Mouse (Mus musculus): ENCODE results near the gene Pwwp2b. TPM values are rescaled to one million over a fixed set of nuclear protein-coding genes. Genes with fewer than 3 reads are reported as not detected.

Gene Pwwp2b
- polyA plus RNA-seq, 1 experiment, result 15.6 TPM

DNA sequence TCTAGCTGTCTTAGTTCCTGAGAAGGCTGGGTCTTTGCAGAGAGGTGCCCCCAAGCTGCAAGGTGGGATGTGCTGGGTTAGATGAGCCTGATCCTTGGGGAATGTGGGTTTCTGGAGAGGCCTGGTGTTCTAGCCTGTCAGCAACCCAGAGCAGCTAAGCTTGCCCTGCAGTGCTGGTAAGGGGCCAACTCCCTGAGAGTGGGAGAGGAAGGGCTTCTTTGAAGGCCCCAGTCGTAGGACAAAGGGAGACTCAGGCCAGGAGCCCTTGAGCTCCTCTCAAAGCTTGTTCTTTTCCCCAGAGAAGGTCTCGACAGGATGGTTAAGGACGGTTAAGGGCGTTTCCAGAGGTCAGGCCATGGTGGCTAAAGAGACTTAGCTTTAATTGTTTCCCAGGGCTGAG, 16.1 kb downstream of the Pwwp2b start:
- DNase-seq (ENCODE audit: low read depth), result no peak

DNA sequence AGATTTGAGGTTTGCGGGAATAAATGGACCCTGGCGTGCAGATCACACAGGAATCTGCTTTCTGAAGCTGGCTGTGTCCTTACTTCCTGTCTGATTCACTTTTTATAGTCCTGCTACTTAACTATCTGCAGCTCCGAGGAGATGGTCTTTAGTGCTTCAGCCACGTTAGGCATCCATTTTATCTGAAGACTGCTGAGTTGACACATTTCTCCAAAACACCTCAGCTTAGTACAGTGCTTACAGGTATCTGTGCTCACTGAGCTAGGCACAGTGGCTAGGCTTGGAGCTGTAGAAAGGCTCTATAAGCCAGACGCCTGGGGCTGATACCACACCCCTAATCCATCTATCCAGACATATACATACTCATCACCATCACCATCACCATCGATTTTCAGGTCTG, 17.4 kb downstream of the Pwwp2b start:
- no peak for DNase-seq (ENCODE audit: low read depth)

DNA sequence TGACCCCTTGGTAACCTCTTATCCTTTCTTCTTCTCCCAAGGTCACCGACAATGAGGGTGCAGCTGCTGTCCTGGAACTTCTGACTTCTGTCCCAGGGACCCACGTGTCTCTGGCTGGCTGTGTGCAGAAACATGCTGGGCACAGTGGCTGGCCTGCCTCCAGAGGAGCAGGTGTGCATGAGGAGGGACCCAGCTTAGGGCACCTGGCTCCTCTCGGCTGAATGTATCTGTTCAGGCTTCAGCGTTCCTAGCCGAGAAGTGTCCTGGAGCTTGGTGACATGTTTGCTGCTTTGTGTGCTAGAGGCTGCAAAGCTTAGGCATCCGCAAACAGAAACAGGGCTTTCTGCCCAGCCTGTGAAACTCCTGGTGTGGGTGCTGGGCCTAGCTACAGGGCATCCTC, 18.1 kb downstream of the Pwwp2b start:
- no peak for DNase-seq (ENCODE audit: low read depth)

DNA sequence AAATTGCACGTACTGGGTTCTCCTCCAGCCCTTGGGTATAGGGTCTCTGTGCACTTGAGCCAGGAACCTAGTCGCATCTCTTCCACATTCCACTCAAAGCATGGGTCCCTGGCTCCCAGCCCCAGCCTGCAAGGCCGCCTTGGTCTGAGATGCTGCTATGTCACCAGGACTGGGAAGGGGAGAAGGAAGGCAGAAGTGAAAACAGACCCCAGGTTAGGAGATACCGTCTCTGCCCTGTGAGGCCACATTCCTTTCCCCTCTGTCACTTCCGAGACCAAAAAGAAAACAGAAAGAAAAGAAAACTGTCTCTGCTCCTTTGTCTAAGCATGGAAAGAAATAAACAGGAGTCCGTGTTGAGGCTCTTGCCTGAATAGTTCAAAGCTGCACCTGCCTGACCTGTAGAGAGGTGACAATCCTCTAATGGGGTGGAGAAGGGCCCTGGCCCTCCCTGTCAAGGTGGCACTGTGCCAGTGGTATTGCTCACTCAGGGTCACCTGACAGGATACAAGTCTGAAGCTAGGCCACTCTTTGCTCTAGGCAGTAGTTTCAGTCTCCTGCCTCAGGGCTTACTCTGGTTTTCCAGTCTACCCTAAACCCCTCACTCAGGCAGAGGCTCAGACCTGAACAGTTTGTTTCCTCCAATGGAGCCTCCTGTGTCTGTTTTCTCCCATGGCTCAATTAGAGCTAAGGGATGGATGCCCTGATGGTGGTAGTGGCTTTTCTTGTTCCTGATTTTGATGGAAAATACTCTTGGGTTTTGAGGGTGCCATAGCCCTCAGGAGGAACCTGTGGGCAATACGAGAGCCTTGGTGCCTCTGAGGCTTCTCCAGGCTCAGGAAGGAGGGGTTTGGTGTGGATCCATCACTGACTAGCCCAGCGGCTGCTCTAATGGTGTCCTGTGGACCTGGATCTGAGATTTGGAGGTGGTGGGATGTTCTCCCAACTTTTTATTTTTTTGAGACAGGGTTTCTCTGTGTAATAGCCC, 18.9 kb downstream of the Pwwp2b start:
- no peak for DNase-seq (ENCODE audit: low read depth)

DNA sequence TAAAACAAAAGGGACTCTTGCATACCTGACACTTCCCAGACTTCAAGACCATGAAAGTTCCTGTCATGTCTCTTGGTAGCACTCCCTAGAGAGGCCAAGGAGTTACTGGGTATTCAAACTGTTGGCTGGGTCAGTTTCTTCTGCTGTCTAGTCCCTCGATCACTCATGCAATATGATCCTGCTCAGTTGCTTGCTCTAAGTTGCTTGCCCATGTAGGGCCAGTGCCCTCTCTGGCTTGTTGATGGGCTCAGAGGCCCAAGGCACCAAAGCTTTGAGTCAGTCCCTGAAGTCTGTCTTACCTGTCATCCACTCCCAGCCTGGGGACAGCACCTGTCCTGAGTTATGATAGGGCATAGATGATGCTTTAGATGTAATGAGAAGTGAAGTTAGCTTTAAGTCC, 22.5 kb downstream of the Pwwp2b start:
- no peak for DNase-seq (ENCODE audit: low read depth)

DNA sequence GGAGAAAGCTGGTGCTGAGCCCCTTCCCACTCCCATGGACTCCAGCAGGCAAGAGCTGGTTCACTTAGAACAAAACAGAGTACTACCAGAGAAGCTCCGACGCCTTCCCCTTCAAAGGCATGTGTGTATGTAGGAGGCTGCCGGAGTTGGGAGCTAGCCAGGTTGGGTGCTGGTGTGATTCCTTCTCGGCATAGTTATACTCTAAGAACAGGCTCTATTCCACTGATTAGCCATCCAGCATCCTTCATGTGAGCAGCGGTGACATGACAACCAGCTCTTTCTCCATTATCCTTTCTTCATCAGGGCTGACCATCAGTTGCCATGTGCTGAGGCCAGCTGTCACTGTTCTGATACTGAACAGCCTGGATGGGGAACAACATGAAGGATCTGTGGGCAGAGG, 23.6 kb downstream of the Pwwp2b start:
- DNase-seq (ENCODE audit: low read depth), result no peak

DNA sequence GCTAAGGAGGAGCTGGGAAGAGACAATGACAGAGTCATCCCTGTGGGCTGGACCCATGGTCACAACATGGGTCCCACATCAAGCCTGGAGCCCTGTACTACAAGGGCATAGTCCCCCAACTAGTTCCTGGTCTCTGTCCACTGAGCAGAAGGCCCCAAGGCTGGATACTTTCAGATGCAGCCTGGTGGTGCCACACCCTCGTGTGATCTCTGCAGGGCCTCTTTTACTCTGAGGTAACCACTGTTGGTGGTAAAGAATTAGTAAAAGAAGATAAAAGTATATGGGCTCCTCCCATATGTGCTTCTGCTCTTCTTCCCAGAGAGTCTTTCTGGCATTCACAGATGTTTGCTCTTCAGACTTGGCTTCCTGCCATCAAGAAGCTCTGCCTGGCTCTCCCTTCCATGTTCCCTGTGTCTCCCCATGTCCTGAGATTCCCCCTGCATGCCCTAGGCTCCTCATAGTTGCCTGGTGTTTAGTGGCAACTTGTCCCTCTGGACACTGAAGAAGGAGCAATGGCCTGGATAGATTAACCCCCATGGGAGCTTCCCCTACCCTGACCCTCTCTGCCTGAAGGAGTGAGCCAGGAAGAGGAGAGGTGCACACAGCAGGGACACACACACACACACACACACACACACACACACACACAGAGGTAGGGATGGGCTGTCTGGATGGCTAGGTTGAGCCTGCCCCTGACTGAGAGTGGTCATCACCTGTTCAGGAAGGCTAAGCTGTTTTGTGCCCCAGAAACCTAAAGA, 24.5 kb downstream of the Pwwp2b start:
- DNase-seq (ENCODE audit: low read depth), result no peak

DNA sequence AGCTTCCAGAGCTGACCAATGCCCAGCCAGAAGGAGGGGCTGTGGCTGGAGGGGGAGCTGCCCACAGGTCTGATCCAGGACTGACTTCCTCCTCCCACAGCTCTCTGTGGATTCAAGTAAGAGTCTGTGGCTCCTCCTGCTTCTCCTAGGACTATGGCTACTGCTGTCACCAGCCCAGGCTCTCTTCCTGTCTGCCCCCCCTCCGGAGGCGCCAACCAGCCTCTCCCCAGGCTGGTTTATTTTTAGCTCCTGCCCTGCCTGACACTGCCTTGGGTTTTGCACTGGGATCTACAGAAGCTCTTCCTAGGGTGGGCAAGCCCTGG, 25.1 kb downstream of the Pwwp2b start:
- no peak for DNase-seq (ENCODE audit: low read depth)

DNA sequence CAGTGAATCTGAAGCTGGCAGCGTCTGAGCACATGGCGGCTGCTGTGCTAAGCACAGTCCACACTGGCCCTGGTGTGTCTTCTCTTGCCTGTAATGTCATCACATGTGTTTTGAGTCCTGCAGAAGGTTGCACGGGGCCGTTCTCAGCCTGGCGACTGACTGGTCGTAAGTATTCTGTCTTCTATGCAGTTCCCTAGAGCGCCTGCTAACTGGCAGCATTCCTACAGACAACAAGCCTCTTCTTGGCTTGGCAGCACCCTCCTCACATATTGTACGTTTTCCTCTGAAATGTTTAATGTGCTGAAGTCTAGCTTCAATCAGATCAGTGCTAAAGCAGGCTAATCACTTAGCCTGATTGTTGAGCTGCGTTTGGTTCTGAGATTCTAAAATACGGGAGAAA, 27.3 kb downstream of the Pwwp2b start:
- DNase-seq (ENCODE audit: low read depth), result no peak

DNA sequence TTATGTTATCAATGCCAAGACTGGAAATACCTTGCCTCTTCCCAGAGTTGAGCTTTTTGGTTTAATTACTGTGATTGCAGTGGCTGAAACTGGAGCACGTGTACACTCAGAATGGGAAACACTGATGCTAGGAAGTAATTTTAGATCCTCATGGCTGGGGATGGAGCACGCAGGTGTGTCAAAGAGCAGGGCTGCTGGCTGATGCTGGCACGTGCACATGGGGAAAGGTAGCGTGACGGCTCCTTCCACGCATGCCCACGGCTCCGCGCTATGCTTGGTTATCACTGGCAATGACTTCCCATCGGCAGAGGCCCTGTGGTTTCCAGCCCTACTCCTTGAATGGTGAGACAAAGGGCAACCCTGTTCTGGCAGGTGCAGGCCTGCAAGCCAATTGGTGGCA, 27.9 kb downstream of the Pwwp2b start:
- no peak for DNase-seq (ENCODE audit: low read depth)

DNA sequence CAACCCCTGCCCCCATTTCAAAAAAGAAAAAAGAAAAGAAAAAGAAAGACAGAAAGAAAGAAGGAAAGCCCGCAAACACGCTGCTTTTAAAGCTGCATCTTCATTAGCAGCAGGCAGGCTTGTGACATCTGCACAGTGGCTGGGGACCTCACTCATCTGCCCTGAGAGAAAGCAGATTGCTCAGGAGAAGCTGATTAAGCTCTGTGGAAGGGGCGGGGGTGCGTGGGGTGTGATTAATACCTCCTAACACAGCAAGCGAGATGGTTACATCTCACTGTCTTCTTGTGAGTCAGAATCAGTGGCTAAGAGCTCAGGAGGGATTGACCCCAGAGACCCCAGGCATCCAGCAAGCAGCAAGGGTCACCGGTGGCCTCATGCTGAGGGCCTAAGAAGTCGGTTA, 29.3 kb downstream of the Pwwp2b start:
- DNase-seq (ENCODE audit: low read depth), result no peak

DNA sequence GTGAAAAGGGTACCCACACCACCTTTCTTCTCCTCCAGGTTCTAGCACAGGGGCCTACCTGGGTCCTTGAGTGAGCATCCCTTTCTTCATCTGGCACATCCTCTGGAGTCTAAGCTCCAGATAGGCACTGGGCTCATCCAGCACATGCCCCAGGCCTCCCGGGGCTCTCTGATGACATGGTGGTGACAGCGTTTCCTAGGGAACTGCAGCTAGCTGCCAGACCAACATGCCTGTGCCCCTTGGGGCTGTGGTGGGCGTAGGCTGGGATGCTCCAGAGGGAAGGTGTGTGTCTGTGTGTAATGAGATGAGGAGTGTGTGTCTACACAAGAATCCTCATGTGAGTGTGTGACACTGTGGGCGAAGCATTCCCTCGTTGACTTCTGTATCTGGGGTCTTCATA, 31.3 kb downstream of the Pwwp2b start:
- DNase-seq (ENCODE audit: low read depth), result no peak

DNA sequence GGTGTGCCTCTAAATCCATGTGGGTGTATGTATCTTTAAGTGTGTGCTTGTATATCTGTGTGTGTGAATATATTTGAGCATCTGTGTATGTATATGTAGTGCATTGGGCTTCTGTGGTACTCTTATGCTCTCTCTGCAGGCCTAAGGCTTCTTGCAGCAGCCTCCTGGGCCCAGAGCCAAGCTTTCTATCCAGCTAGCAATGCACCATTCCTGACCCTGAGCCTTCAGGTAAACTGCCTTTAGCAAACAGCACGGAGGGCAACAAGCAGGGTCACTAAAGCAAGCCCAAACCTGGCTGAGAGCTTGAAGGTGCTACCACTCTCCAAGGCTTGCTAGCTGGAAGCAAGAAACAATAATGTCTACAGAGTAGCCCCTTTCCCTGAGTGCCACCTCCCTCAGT, 31.8 kb downstream of the Pwwp2b start:
- DNase-seq (ENCODE audit: low read depth), result no peak

DNA sequence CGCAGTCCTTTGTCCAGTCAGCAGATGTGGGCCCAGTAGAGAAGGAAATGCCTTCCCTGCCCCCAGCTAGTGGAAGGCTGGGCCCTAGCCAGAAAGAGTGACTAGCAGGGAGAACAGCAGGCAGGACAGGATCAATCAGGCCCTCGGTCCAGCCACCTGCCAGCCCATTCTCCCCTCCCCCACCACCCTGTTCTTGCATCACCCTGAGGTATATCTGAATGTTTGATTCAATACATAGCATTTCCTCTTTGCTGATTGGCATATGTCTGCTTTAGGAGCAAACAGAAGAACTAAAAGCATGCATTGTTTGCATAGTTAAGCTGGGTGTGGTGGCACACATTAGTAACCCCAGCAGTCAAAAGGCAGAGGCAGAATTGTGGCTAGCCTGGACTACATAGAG, 32.9 kb downstream of the Pwwp2b start:
- DNase-seq (ENCODE audit: low read depth), result no peak

DNA sequence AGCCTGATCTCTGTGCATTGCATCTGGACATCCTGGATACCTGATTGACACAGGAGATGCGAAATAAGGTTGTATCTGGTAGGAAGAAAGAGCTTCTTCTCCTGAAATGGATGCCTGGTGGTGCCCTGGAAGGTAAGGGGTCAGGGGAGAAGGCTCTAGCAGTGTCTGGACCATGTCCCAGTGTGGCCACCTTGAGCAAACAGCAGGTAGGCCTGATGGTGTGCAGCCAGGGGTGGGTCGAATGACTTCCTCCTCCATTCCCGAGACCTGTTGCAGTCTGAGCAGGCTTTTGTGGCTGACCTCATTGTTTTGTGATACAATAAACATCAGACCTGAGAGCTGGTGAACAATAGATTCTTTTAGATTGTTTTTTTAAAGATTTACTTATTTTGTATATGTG, 33.8 kb downstream of the Pwwp2b start:
- no peak for DNase-seq (ENCODE audit: low read depth)

DNA sequence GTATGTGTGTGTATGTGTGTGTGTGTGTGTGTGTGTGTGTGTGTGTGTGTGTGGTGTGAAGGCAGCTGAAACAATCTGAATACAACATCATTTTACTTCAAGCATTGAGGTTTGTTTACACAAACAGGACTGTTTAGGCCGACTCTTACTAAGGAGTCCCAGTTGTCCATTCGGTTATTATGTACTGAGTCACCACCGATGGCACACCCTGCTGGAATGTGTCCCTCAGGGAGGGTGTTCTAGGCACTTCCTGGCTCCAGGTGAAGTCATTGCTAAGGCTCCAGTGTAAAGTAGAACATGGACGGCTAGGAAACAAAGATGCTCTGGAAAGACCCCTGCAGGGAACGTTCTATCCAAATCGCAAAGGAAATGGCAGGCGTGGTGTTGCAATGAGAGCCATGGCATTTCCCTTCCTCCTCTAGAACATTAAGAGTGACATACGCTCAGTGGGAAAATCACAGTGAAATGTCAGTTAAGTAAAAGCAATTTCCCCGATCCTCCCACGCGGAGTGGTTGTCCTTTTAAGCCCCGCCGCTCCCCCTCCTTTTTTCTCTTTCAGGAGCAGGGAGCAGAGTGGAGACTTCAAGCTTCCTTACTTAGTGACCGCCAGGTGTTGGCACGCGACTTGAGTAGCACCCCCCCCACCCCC, 37.1 kb downstream of the Pwwp2b start:
- DNase-seq (ENCODE audit: low read depth), result no peak

DNA sequence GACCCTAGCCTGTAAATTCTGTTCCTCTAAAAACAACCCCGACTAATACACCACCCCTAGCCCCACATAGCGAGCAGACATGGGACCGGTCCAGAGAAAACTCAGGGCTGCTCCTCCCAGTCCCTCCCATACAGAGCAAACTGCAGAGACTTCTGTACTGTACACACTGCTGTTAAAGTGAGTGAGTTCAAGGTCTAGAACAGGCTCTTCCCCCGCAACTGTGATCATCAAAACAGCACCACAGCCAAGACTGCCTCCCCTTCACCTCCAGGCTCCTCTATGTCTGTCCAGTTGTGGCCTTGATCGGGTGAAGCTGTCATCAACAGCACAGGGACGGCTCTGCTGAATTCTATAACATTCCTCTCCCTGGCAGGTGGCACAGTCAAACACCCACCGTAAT, 40.3 kb downstream of the Pwwp2b start:
- no peak for DNase-seq (ENCODE audit: low read depth)

DNA sequence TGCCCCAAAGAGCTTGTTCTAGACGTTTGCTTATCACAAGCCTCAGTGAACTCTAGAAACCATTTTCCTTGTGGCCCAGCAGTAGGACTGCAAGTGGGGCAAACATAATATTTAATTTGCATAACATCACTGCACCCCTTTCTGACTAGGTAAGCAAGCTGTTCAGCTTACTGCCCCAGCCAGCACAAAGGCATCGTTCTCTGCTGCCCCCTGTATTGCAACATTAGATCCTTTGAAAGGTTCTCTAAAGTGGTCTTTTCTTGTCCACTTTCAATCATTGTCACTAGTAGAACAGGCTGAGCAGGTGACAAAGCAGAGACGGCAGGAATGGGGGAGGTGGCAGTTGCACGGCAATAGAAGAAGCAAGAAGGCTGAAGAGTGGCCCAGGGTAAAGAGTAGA, 45.1 kb downstream of the Pwwp2b start:
- no peak for DNase-seq (ENCODE audit: low read depth)

DNA sequence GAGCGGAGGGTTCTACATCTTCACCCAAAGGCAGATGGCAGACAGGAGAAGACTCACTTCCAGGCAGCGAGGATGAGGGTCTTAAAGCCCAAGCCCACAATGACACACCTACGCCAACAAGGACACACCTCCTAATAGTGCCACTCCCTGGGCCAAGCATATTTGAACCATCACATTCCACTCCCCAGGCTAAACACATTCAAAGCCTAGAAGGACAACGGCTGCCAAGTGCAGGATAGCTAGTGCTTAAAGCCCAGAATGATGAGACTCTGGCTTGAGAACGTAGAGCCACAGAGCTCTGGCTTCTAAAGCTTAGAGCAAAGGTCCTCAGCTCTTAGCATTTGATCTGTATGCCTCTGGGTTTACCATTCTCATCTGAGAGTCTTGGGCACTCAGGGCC, 45.8 kb downstream of the Pwwp2b start:
- DNase-seq (ENCODE audit: low read depth), result no peak

DNA sequence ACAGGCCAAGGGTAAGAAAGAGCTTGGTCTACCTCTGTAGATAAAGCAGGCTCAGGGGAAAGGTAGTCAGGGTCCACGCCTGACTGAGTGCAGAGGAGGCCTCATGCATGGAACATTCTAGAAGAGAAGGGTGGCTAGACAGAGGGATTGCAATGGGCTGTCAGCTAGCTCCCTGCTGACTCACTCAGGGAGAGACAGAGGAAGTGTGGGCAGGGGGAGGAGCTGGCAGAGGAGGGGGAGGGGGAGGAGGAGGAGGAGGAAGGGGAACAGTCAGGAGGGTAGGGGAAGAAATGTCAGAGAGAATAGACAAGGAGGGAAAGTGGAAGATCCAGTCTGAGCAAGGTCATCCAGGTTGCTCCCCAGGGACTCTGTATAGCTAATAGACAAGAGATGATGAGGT, 47.4 kb downstream of the Pwwp2b start:
- no peak for DNase-seq (ENCODE audit: low read depth)

DNA sequence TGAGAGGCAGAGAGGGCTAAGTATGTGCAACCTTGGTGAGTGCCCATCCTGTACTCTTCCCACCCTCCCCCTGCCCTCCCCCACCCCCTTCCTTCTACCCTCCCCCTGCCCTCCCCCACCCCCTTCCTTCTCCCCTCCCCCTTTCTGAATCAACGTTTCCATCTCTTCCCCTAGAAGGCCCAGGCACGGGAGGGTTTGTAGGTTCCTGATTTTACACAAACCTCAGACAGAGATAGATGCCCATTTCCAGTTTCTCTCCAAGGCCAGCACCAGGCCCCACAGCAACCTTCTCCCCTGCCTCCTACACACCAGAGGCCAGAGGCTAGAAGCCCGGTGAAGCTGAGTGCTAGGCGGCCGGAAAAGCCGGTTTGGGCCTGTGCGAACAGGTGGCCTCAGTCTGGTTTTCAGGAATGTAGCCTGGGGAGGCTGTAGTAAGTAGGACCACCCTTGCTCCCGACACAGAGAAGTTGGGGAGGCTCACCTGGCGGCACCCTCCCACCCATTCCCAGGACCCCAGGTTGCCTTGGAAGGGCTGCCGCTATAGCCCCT, 48.3 kb downstream of the Pwwp2b start:
- DNase-seq (ENCODE audit: low read depth), result no peak

DNA sequence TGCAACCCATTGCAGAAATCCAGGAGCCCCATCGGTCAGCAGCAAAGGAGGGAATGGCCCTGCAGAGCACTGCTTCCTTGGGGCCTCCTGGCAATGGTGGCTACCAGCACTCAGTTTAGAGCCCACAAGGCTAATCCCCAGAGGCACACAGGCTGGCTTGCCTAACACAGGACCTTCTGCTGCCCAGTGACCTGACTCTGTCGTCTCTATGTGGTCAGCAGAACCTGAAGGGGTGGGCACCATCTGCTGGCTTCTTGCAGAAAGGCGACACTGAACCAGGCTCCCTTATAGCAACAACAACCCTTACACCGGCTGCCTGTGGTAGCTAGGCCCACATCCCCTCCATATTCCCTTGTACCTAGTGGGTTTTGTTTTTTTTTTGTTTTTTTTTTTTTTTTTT, 50.2 kb downstream of the Pwwp2b start:
- no peak for DNase-seq (ENCODE audit: low read depth)

DNA sequence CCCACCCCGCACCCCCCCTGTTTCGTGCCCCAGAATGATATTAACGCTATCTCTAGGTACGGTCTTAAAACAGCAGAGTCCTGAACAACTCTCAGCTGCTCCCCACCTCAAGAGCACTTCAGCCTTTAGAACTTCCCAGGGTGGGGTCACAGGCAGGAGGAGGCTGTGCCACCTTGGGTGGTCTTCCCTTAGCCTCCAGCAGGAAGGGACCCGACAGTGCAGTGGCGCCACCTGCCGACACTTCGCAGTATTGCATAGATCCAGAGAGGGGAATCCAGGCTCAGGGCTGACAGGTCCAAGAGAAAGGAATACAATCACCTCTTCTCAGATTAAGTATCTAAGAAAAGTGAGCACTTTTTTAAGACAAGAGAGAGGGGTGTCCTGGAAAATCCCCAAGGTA, 51.1 kb downstream of the Pwwp2b start:
- DNase-seq (ENCODE audit: low read depth), result no peak
